Mouse (Mus musculus): Measurements from ENCODE around the gene Nphs1. TPM values are rescaled to one million over a fixed set of nuclear protein-coding genes. Genes with fewer than 3 reads are reported as not detected.
A peak's percentile ranks its signal among the peaks of the same experiment; 100 is the strongest.

The Nphs1 gene
- polyA plus RNA-seq (2015; fragmentation: Nextera tagmentation; extraction: Ambion mirVana) = 0.06 and 0.07 TPM in 2 replicates

DNA sequence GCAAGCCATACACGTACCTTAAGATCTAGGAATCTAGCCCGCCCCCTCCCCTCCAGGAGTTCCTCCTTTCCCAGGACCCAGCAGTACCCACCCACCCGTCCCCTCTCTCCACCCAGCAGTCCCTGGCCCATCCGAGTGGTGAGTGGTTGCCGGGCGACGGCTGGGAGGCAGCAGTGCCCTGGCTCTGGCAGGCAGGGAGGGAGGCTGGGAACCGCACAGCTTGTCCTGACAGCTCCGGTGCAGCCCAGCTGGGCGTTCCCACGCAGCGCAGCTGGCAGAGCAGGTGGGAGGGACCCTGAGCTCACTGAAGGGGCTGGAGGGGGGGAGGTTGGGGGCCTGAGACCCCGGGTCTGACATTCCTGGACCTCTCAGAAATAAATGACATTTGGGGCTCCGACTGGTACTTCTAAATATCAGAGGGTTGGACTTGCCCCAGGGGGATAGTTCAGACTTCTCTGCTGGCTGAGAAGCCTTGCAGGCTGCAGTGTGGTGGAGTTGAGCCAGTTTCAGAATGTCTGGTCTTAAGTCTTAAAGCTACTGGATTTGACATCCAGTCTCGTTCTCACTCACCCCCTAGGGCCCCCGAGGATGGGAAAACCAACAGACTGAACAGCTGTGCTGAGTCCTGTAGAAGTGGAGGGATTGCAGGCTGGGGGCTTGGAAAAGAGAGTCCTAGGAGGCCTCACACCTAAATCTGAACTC, at the start of gene Nphs1, which contains the start of gene Kirrel2:
TSS of gene Nphs1 (plus strand) at position 687 of the 702 bp plus-strand sequence.
TSS of gene Kirrel2 (minus strand) at position 62 of the 702 bp plus-strand sequence.
- H3K27me3 ChIP-seq (ENCODE audit: insufficient read depth, low read length) = peaks cover 76% of the 10 kb centered on the region
- no peak within 1 kb of the TSS for H3K4me3 ChIP-seq (ENCODE audit: low read depth, low read length)
- H3K9ac ChIP-seq (replicated peaks) = no peak within 1 kb of the TSS
- peaks cover 12% of the 10 kb centered on the region for H3K4me1 ChIP-seq (ENCODE audit: insufficient read depth)
- ATAC-seq = no peak
- H3K4me2 ChIP-seq (ENCODE audit: low read depth, low read length) = no peak within 1 kb of the TSS
- WGBS (ENCODE audit: insufficient replicate concordance) = 5% methylated on average over 16 of the region's 16 CpGs
- DNase-seq = no peak
- no peaks in the 10 kb centered on the region for H3K36me3 ChIP-seq (replicated peaks; ENCODE audit: insufficient read depth, low read length)
- H3K9me3 ChIP-seq (ENCODE audit: low read length) = no peaks in the 10 kb centered on the region
- no peak within 1 kb of the TSS for H3K27ac ChIP-seq (ENCODE audit: low read depth)
- TF ChIP-seq CTCF (IDR thresholded peaks at IDR 0.05; ENCODE audit: low read depth) = no peak

- no peak for TF ChIP-seq CTCF (IDR thresholded peaks at IDR 0.05; ENCODE audit: low read depth)
- TF ChIP-seq EP300 (IDR thresholded peaks at IDR 0.05; ENCODE audit: low read depth) = no peak
- H3K4me3 ChIP-seq (ENCODE audit: low read depth, low read length) = no peak overlapping the region
- no peak overlapping the region for H3K4me2 ChIP-seq (ENCODE audit: low read depth, low read length)
- H3K9ac ChIP-seq (replicated peaks) = no peak overlapping the region
- no peaks in the 10 kb centered on the region for H3K27me3 ChIP-seq (ENCODE audit: insufficient read depth, low read length)
- WGBS (ENCODE audit: insufficient replicate concordance) = 79% methylated on average over 3 of the region's 3 CpGs
- peaks cover 5% of the 10 kb centered on the region; the same call in 1 of the 2 replicates for H3K4me1 ChIP-seq (ENCODE audit: insufficient read depth)
- no peak for DNase-seq
- H3K27ac ChIP-seq (ENCODE audit: low read depth) = no peak overlapping the region
- no peaks in the 10 kb centered on the region for H3K9me3 ChIP-seq (ENCODE audit: low read length)
- ATAC-seq = no peak
- H3K36me3 ChIP-seq (replicated peaks; ENCODE audit: insufficient read depth, low read length) = no peaks in the 10 kb centered on the region
These were observed 49.5 kb upstream of the Nphs1 start for GRCm38 (mm10) chr7:30408639-30409038.

DNA sequence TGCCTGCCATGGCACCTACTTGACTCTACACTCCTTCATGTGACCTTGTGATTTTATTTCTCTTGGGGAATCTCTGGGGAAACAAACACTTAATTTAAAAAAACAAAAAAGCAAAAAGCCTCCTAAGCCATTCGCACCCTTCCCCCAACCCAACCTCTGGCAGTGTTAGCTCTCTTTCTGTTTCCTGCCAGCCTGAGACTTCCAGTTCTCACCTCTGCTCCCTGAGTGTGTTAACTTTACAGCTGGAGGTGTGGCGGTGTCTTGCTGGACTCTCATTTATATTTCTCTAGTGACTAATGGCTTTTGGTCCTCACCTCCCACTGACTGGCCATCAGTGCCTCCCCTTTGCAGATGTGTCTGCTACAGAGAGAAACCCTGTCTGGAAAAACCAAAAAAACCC, 48.3 kb upstream of the Nphs1 start:
- DNase-seq (no peak), ATAC-seq (no peak)
- 0 out of 2 replicates have a peak overlapping the region, but pooled peaks have one; percentile 6 for H3K27ac ChIP-seq (ENCODE audit: low read depth)
- H3K9ac ChIP-seq (replicated peaks) = no peak overlapping the region
- H3K36me3 ChIP-seq (replicated peaks; ENCODE audit: insufficient read depth, low read length) = no peaks in the 10 kb centered on the region
- TF ChIP-seq EP300 (IDR thresholded peaks at IDR 0.05; ENCODE audit: low read depth) (no peak), CTCF (IDR thresholded peaks at IDR 0.05; ENCODE audit: low read depth) (no peak)
- H3K4me2 ChIP-seq (ENCODE audit: low read depth, low read length) = no peak overlapping the region
- WGBS (ENCODE audit: insufficient replicate concordance) = 58% methylated on average over 2 of the region's 2 CpGs
- no peaks in the 10 kb centered on the region for H3K9me3 ChIP-seq (ENCODE audit: low read length)
- no peak overlapping the region for H3K4me3 ChIP-seq (ENCODE audit: low read depth, low read length)
- H3K4me1 ChIP-seq (ENCODE audit: insufficient read depth) = peaks cover 5% of the 10 kb centered on the region; the same call in 1 of the 2 replicates
- no peaks in the 10 kb centered on the region for H3K27me3 ChIP-seq (ENCODE audit: insufficient read depth, low read length)

GRCm38 (mm10) chr7:30411023-30411422, 47.1 kb upstream of the Nphs1 start:
- H3K27me3 ChIP-seq (ENCODE audit: insufficient read depth, low read length) = no peaks in the 10 kb centered on the region
- H3K9me3 ChIP-seq (ENCODE audit: low read length) = no peaks in the 10 kb centered on the region
- DNase-seq (no peak), ATAC-seq (no peak)
- no peak overlapping the region for H3K4me3 ChIP-seq (ENCODE audit: low read depth, low read length)
- TF ChIP-seq EP300 (IDR thresholded peaks at IDR 0.05; ENCODE audit: low read depth) (no peak), CTCF (IDR thresholded peaks at IDR 0.05; ENCODE audit: low read depth) (no peak)
- no peak overlapping the region for H3K9ac ChIP-seq (replicated peaks)
- H3K27ac ChIP-seq (ENCODE audit: low read depth) = peak overlapping the region; percentile 29; the same call in 1 of the 2 replicates
- no peaks in the 10 kb centered on the region for H3K36me3 ChIP-seq (replicated peaks; ENCODE audit: insufficient read depth, low read length)
- WGBS (ENCODE audit: insufficient replicate concordance) = 60% methylated on average over 3 of the region's 3 CpGs
- H3K4me1 ChIP-seq (ENCODE audit: insufficient read depth) = peaks cover 5% of the 10 kb centered on the region; the same call in 1 of the 2 replicates
- H3K4me2 ChIP-seq (ENCODE audit: low read depth, low read length) = no peak overlapping the region

- peak overlapping the region; percentile 43; the same call in 1 of the 2 replicates for H3K4me3 ChIP-seq (ENCODE audit: low read depth, low read length)
- ATAC-seq = peak; percentile 76
- WGBS (ENCODE audit: insufficient replicate concordance) = 23% methylated on average over 4 of the region's 4 CpGs
- H3K36me3 ChIP-seq (replicated peaks; ENCODE audit: insufficient read depth, low read length) = no peaks in the 10 kb centered on the region
- peak; percentile 61 for DNase-seq
- H3K4me1 ChIP-seq (ENCODE audit: insufficient read depth) = peaks cover 5% of the 10 kb centered on the region; the same call in 1 of the 2 replicates
- H3K27ac ChIP-seq (ENCODE audit: low read depth) = peak overlapping the region; percentile 89
- H3K4me2 ChIP-seq (ENCODE audit: low read depth, low read length) = peak overlapping the region; percentile 26; the same call in 1 of the 2 replicates
- H3K9ac ChIP-seq (replicated peaks) = no peak overlapping the region
- H3K27me3 ChIP-seq (ENCODE audit: insufficient read depth, low read length) = no peaks in the 10 kb centered on the region
- TF ChIP-seq CTCF (IDR thresholded peaks at IDR 0.05; ENCODE audit: low read depth) (no peak), EP300 (IDR thresholded peaks at IDR 0.05; ENCODE audit: low read depth) (no peak)
- no peaks in the 10 kb centered on the region for H3K9me3 ChIP-seq (ENCODE audit: low read length)
These were observed 45.4 kb upstream of the Nphs1 start for GRCm38 (mm10) chr7:30412735-30413147.

DNA sequence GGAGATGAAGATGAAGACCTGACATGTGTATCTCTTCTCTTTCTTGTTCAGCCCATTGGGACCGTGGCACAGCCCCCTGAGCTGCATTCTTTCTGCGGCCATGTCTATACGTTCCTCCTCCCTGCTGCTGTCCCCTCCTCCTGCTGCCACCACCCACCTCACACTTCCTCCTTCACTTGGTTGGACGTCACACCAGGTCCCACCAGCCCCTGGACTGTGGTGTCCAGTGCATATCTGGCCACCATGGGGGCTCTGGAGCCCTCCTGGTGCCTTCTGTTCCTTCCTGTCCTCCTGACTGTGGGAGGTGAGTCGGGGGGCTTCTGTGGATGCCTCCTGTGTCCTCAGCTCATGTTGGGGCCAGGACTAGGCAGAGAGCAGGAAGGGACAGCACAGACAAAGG, 44.5 kb upstream of the Nphs1 start, which contains the start of gene Tyrobp:
TSS of gene Tyrobp (plus strand) at position 165 of the 400 bp plus-strand sequence.
- ATAC-seq (peak; percentile 38), DNase-seq (peak; percentile 37)
- Histone ChIP-seq H3K27ac (ENCODE audit: low read depth) (peak within 1 kb of the TSS; percentile 89), H3K27me3 (ENCODE audit: insufficient read depth, low read length) (no peaks in the 10 kb centered on the region), H3K4me2 (ENCODE audit: low read depth, low read length) (peak within 1 kb of the TSS; percentile 51), H3K9ac (replicated peaks) (peak within 1 kb of the TSS; percentile 58), H3K4me3 (ENCODE audit: low read depth, low read length) (peak within 1 kb of the TSS; percentile 43), H3K36me3 (replicated peaks; ENCODE audit: insufficient read depth, low read length) (no peaks in the 10 kb centered on the region), H3K4me1 (ENCODE audit: insufficient read depth) (peaks cover 8% of the 10 kb centered on the region; the same call in 1 of the 2 replicates), H3K9me3 (ENCODE audit: low read length) (no peaks in the 10 kb centered on the region)
- 29% methylated on average over 5 of the region's 5 CpGs for WGBS (ENCODE audit: insufficient replicate concordance)
- TF ChIP-seq EP300 (IDR thresholded peaks at IDR 0.05; ENCODE audit: low read depth) = no peak
- no peak for TF ChIP-seq CTCF (IDR thresholded peaks at IDR 0.05; ENCODE audit: low read depth)

All from liver, postnatal 0 days (tissue).